Mouse (Mus musculus) MEL (cell line): ENCODE data around the gene Cope. TPM values are rescaled to one million over a fixed set of nuclear protein-coding genes. Genes with fewer than 3 reads are reported as not detected.

ENCODE experiments used
- DNase-seq: peaks from one replicate; pipeline ENCODE4 v3.0.0; 2011; ENCODE audit warnings: low read depth, low spot score
- H3K27ac ChIP-seq: 2 replicates; pipeline ENCODE4 v1.5.1; 2012; ENCODE audit warnings: low read depth, mild to moderate bottlenecking, control low read depth, low read length, moderate library complexity; ENCODE audit not compliant: control insufficient read depth
- H3K27me3 ChIP-seq, 2 experiments: fragments of 150-350 bp in 1 of 2; sonication (generic) in 1 of 2; 2 replicates each; pipeline ENCODE4 v1.6.1; 2012; ENCODE audit warnings: low read length in 2 of 2, mild to moderate bottlenecking in 2 of 2, improper control_type of control experiment in 1 of 2, moderate library complexity in 1 of 2; ENCODE audit not compliant: insufficient read depth in 2 of 2, control insufficient read depth in 1 of 2
- H3K36me3 ChIP-seq, 2 experiments: 2 replicates each; pipeline ENCODE4 v1.6.1; 2012 to 2014; ENCODE audit warnings: low read length in 2 of 2, improper control_type of control experiment in 1 of 2, inconsistent platforms in 1 of 2, mild to moderate bottlenecking in 1 of 2; ENCODE audit not compliant: insufficient read depth in 2 of 2, control insufficient read depth in 1 of 2
- H3K4me1 ChIP-seq, 2 experiments: fragments of 150-350 bp in 1 of 2; sonication (generic) in 1 of 2; 2 replicates each; pipeline ENCODE4 v1.6.1; 2012; ENCODE audit warnings: low read length in 2 of 2, improper control_type of control experiment in 1 of 2, mild to moderate bottlenecking in 1 of 2; ENCODE audit not compliant: insufficient read depth in 2 of 2, control insufficient read depth in 1 of 2
- H3K4me3 ChIP-seq, 2 experiments: fragments of 150-350 bp in 1 of 2; sonication (generic) in 1 of 2; 2 replicates each; pipeline ENCODE4 v1.5.1; 2012; ENCODE audit warnings: low read depth in 2 of 2, low read length in 2 of 2, mild to moderate bottlenecking in 2 of 2, moderate library complexity in 2 of 2, control low read depth in 1 of 2, improper control_type of control experiment in 1 of 2; ENCODE audit not compliant: control insufficient read depth in 1 of 2, insufficient read depth in 1 of 2
- H3K79me2 ChIP-seq: 2 replicates; pipeline ENCODE4 v1.6.1; 2012; ENCODE audit warnings: mild to moderate bottlenecking, low read length, moderate library complexity; ENCODE audit not compliant: control insufficient read depth, poor library complexity, insufficient read depth
- H3K9ac ChIP-seq: 2 replicates; pipeline ENCODE4 v1.6.1; 2012; ENCODE audit warnings: low read depth, mild to moderate bottlenecking, control low read depth, low read length, moderate library complexity; ENCODE audit not compliant: control insufficient read depth, poor library complexity, severe bottlenecking
- H3K9me3 ChIP-seq: fragments of 150-350 bp; sonication (generic); replicated peaks from 2 replicates; pipeline ENCODE4 v1.6.1; 2012; ENCODE audit warnings: mild to moderate bottlenecking, low read length, improper control_type of control experiment, moderate library complexity; ENCODE audit not compliant: insufficient read depth
- CHD1 ChIP-seq: IDR thresholded peaks from 2 replicates; pipeline ENCODE4 v1.6.1; 2012; ENCODE audit warnings: low read depth, mild to moderate bottlenecking, inconsistent platforms, low read length, improper control_type of control experiment
- CHD2 ChIP-seq: IDR thresholded peaks from 2 replicates; pipeline ENCODE4 v1.6.1; 2011; ENCODE audit warnings: low read length, improper control_type of control experiment
- CTCF ChIP-seq, 3 experiments: IDR thresholded peaks in 2 of 3; conservative IDR thresholded peaks in 1 of 3; 2 replicates each; pipeline ENCODE4 v1.5.1; 2011 to 2012; ENCODE audit warnings: low read length in 3 of 3, low read depth in 2 of 3, mild to moderate bottlenecking in 2 of 3, improper control_type of control experiment in 1 of 3, inconsistent platforms in 1 of 3, mixed read lengths in 1 of 3, moderate library complexity in 1 of 3; ENCODE audit not compliant: control insufficient read depth in 1 of 3, insufficient read depth in 1 of 3, poor library complexity in 1 of 3, severe bottlenecking in 1 of 3
- E2F4 ChIP-seq: IDR thresholded peaks from 2 replicates; pipeline ENCODE4 v1.6.1; 2011; ENCODE audit warnings: low read depth, low read length, improper control_type of control experiment, borderline replicate concordance
- EP300 ChIP-seq, 2 experiments: IDR thresholded peaks; 2 replicates each; pipeline ENCODE4 v1.6.1; 2011; ENCODE audit warnings: improper control_type of control experiment in 2 of 2, low read length in 2 of 2, low read depth in 1 of 2, mild to moderate bottlenecking in 1 of 2
- ETS1 ChIP-seq: IDR thresholded peaks from 2 replicates; pipeline ENCODE4 v1.6.1; 2012; ENCODE audit warnings: low read depth, mild to moderate bottlenecking, inconsistent platforms, low read length, improper control_type of control experiment, moderate library complexity
- GATA1 ChIP-seq: IDR thresholded peaks from 2 replicates; pipeline ENCODE4 v1.6.1; 2011; ENCODE audit warnings: low read depth, low read length, improper control_type of control experiment
- MAX ChIP-seq: IDR thresholded peaks from 2 replicates; pipeline ENCODE4 v1.6.1; 2011; ENCODE audit warnings: low read length, improper control_type of control experiment
- MAZ ChIP-seq: IDR thresholded peaks from 2 replicates; pipeline ENCODE4 v1.6.1; 2012; ENCODE audit warnings: low read depth, mild to moderate bottlenecking, inconsistent platforms, low read length, improper control_type of control experiment
- MEF2A ChIP-seq: IDR thresholded peaks from 2 replicates; pipeline ENCODE4 v1.6.1; 2014; ENCODE audit warnings: low read depth, mild to moderate bottlenecking, inconsistent platforms, low read length, improper control_type of control experiment; ENCODE audit not compliant: poor library complexity, insufficient replicate concordance, severe bottlenecking; ENCODE audit errors: extremely low read depth
- MXI1 ChIP-seq: IDR thresholded peaks from 2 replicates; pipeline ENCODE4 v1.6.1; 2011; ENCODE audit warnings: mild to moderate bottlenecking, low read depth, low read length, improper control_type of control experiment
- MYB ChIP-seq: IDR thresholded peaks from 2 replicates; pipeline ENCODE4 v1.6.1; 2011; ENCODE audit warnings: mild to moderate bottlenecking, low read depth, low read length, improper control_type of control experiment
- MYC ChIP-seq: IDR thresholded peaks from 2 replicates; pipeline ENCODE4 v1.6.1; 2011; ENCODE audit warnings: low read depth, mild to moderate bottlenecking, low read length, improper control_type of control experiment, moderate library complexity
- POLR2A ChIP-seq, 2 experiments: IDR thresholded peaks; 2 replicates each; pipeline ENCODE4 v1.6.1; 2011 to 2012; ENCODE audit warnings: low read length in 2 of 2, mild to moderate bottlenecking in 2 of 2, control low read depth in 1 of 2, improper control_type of control experiment in 1 of 2, low read depth in 1 of 2, moderate library complexity in 1 of 2; ENCODE audit not compliant: control insufficient read depth in 1 of 2, insufficient read depth in 1 of 2, poor library complexity in 1 of 2
- RAD21 ChIP-seq: IDR thresholded peaks from 2 replicates; pipeline ENCODE4 v1.6.1; 2011; ENCODE audit warnings: mild to moderate bottlenecking, low read depth, low read length, improper control_type of control experiment
- RCOR1 ChIP-seq: IDR thresholded peaks from 2 replicates; pipeline ENCODE4 v1.6.1; 2012; ENCODE audit warnings: low read depth, mild to moderate bottlenecking, inconsistent platforms, low read length, improper control_type of control experiment
- SIN3A ChIP-seq: IDR thresholded peaks from 2 replicates; pipeline ENCODE4 v1.6.1; 2012; ENCODE audit warnings: low read length, improper control_type of control experiment, inconsistent platforms
- SMC3 ChIP-seq: IDR thresholded peaks from 2 replicates; pipeline ENCODE4 v1.6.1; 2011; ENCODE audit warnings: low read depth, low read length, improper control_type of control experiment
- TAL1 ChIP-seq: IDR thresholded peaks from 2 replicates; pipeline ENCODE4 v1.6.1; 2012; ENCODE audit warnings: mild to moderate bottlenecking, inconsistent platforms, low read length, moderate library complexity, mixed read lengths
- TBP ChIP-seq: IDR thresholded peaks from 2 replicates; pipeline ENCODE4 v1.8.0; 2011; ENCODE audit warnings: low read depth, low read length, improper control_type of control experiment
- TCF12 ChIP-seq: IDR thresholded peaks from 2 replicates; pipeline ENCODE4 v1.6.1; 2014; ENCODE audit warnings: low read depth, mild to moderate bottlenecking, inconsistent platforms, low read length, improper control_type of control experiment, moderate library complexity
- UBTF ChIP-seq: IDR thresholded peaks from 2 replicates; pipeline ENCODE4 v1.6.1; 2012; ENCODE audit warnings: low read depth, mild to moderate bottlenecking, inconsistent platforms, low read length, improper control_type of control experiment, moderate library complexity, borderline replicate concordance; ENCODE audit not compliant: insufficient read depth
- USF1 ChIP-seq: IDR thresholded peaks from 2 replicates; pipeline ENCODE4 v1.6.1; 2014; ENCODE audit warnings: low read depth, mild to moderate bottlenecking, inconsistent platforms, low read length, improper control_type of control experiment, moderate library complexity
- USF2 ChIP-seq, 2 experiments: IDR thresholded peaks; 2 replicates each; pipeline ENCODE4 v1.6.1; 2011 to 2012; ENCODE audit warnings: improper control_type of control experiment in 2 of 2, low read length in 2 of 2, borderline replicate concordance in 1 of 2, inconsistent platforms in 1 of 2, low read depth in 1 of 2, mild to moderate bottlenecking in 1 of 2; ENCODE audit not compliant: insufficient read depth in 1 of 2
- ZMIZ1 ChIP-seq: IDR thresholded peaks from 2 replicates; pipeline ENCODE4 v1.6.1; 2012; ENCODE audit warnings: low read depth, mild to moderate bottlenecking, inconsistent platforms, low read length, improper control_type of control experiment, moderate library complexity
- ZNF384 ChIP-seq: IDR thresholded peaks from 2 replicates; pipeline ENCODE4 v1.6.1; 2012; ENCODE audit warnings: low read depth, mild to moderate bottlenecking, inconsistent platforms, low read length, improper control_type of control experiment
- polyA plus RNA-seq, 2 experiments: library from polyadenylated mRNA; stranded (reverse) in 1 of 2; unstranded in 1 of 2; fragments of >175 nt in 1 of 2; fragments of >200 nt in 1 of 2; gene quantifications; 2 replicates each; pipeline versions ENCODE4 v1.2.1 to v1.2.4; 2012; ENCODE audit warnings: low replicate concordance in 2 of 2, low read depth in 1 of 2; ENCODE audit not compliant: insufficient read length in 2 of 2, insufficient read depth in 1 of 2, missing spikeins in 1 of 2
- total RNA-seq: library from RNA; depleted of rRNA; stranded (reverse); fragments of 300-350 nt; gene quantifications from 2 replicates; pipeline ENCODE4 v1.2.3, GENCODE M21; 2012

Cope gene
- total and polyA plus RNA-seq, 3 experiments = 132 to 232 TPM; not detected in 1

GRCm38 (mm10) chr8:70356111-70356510, 53.8 kb downstream of the Cope start (continued):
- TF ChIP-seq MEF2A (no peak), CHD2 (0 out of 2 replicates have a peak, but pooled peaks have one; percentile 14)

- Histone ChIP-seq H3K4me1 (peaks cover 9 to 16% of the 10 kb centered on the region in 2 experiments), H3K36me3 (peaks cover 0 to 19% of the 10 kb centered on the region in 2 experiments; a peak in 2 of 4 replicates), H3K9me3 (no peaks in the 10 kb centered on the region), H3K9ac (no peak overlapping the region), H3K27me3 (no peaks in the 10 kb centered on the region), H3K27ac (no peak overlapping the region), H3K79me2 (no peaks in the 10 kb centered on the region), H3K4me3 (no peak overlapping the region)
- peak; percentile 53 for DNase-seq
- no peak for TF ChIP-seq USF2 (IDR thresholded peaks at IDR 0.05; ENCODE audit: borderline replicate concordance in 1 of 2, insufficient read depth in 1 of 2, low read depth in 1 of 2, low read length in 2 of 2)
- TF ChIP-seq TBP = no peak
- TF ChIP-seq MXI1 = no peak
- no peak for TF ChIP-seq ZMIZ1
- no peak for TF ChIP-seq USF1
- no peak for TF ChIP-seq MYC
- no peak for TF ChIP-seq EP300 (IDR thresholded peaks at IDR 0.05; ENCODE audit: low read depth in 1 of 2, low read length in 2 of 2)
- TF ChIP-seq MYB = no peak
- no peak for TF ChIP-seq CTCF (IDR thresholded peaks at IDR 0.05 in 2 of 3, conservative IDR thresholded peaks at IDR 0.05 in 1 of 3; ENCODE audit: control insufficient read depth in 1 of 3, insufficient read depth in 1 of 3, low read depth in 2 of 3, low read length in 3 of 3, poor library complexity in 1 of 3, severe bottlenecking in 1 of 3)
- TF ChIP-seq E2F4 = no peak
- no peak for TF ChIP-seq RCOR1
- TF ChIP-seq POLR2A (IDR thresholded peaks at IDR 0.05; ENCODE audit: control insufficient read depth in 1 of 2, insufficient read depth in 1 of 2, low read depth in 1 of 2, low read length in 2 of 2, poor library complexity in 1 of 2) = no peak
- no peak for TF ChIP-seq TAL1
- TF ChIP-seq TCF12 = no peak
Measured at GRCm38 (mm10) chr8:70359411-70359810, 57.1 kb downstream of the Cope start.

GRCm38 (mm10) chr8:70360769-70361168, 58.5 kb downstream of the Cope start:
- TF ChIP-seq RAD21 (peak; percentile 28), UBTF (no peak), TCF12 (no peak), TAL1 (no peak), MAX (no peak), CHD1 (no peak), ETS1 (no peak), SIN3A (no peak), ZNF384 (peak; percentile 75), CTCF (IDR thresholded peaks at IDR 0.05 in 2 of 3, conservative IDR thresholded peaks at IDR 0.05 in 1 of 3; ENCODE audit: control insufficient read depth in 1 of 3, insufficient read depth in 1 of 3, low read depth in 2 of 3, low read length in 3 of 3, poor library complexity in 1 of 3, severe bottlenecking in 1 of 3) (peak; percentile 43 to 51 (median 46)), MXI1 (no peak), SMC3 (0 out of 2 replicates have a peak, but pooled peaks have one; percentile 7), GATA1 (no peak), MAZ (no peak)
- Histone ChIP-seq H3K4me3 (no peak overlapping the region), H3K9me3 (no peaks in the 10 kb centered on the region), H3K9ac (no peak overlapping the region), H3K36me3 (peaks cover 0 to 10% of the 10 kb centered on the region in 2 experiments; a peak in 2 of 4 replicates), H3K4me1 (peaks cover 5 to 8% of the 10 kb centered on the region in 2 experiments), H3K27ac (no peak overlapping the region), H3K79me2 (no peaks in the 10 kb centered on the region), H3K27me3 (no peaks in the 10 kb centered on the region)
- peak; percentile 58 for DNase-seq
